Mouse (Mus musculus) fibroblast of lung, adult 2 months (primary cell): Measurements from ENCODE around the gene Stard9.

ENCODE experiments used
- DNase-seq: peaks from one replicate; pipeline ENCODE4 v3.0.0-alpha.2; 2011; ENCODE audit warnings: low read depth

Gene Stard9

GRCm38 (mm10) chr2:120729775-120730585, 101.1 kb downstream of the Stard9 start:
- no peak for DNase-seq

GRCm38 (mm10) chr2:120730639-120731166, 101.8 kb downstream of the Stard9 start:
- DNase-seq: no peak

GRCm38 (mm10) chr2:120731167-120731862, 102.4 kb downstream of the Stard9 start:
- peak; percentile 82 for DNase-seq

GRCm38 (mm10) chr2:120731877-120732530, 103.1 kb downstream of the Stard9 start:
- DNase-seq: no peak

GRCm38 (mm10) chr2:120745496-120745895, 116.6 kb downstream of the Stard9 start:
- no peak for DNase-seq

- DNase-seq: no peak
Observed at GRCm38 (mm10) chr2:120748041-120748440, 119.1 kb downstream of the Stard9 start.

- no peak for DNase-seq
Observed at GRCm38 (mm10) chr2:120761922-120762321, 133.0 kb downstream of the Stard9 start.

- no peak for DNase-seq
Observed at GRCm38 (mm10) chr2:120770265-120770935, 141.5 kb downstream of the Stard9 start.
